Mouse (Mus musculus) embryonic facial prominence, embryonic 14.5 days (tissue): ENCODE measurements around the gene Ifrd2. TPM values are rescaled to one million over a fixed set of nuclear protein-coding genes. Genes with fewer than 3 reads are reported as not detected.

Experiments
- ATAC-seq: fragments of 200-750 bp; cut with Nextera tagmentation; 2 replicates; pipeline ENCODE4 v1.8.0; 2017; ENCODE audit warnings: low read depth, moderate number of reproducible peaks, moderate TSS enrichment
- DNase-seq: peaks from one replicate; pipeline ENCODE4 v3.0.0-alpha.2; 2015; ENCODE audit warnings: low spot score
- H3K27ac ChIP-seq: fragments of 300-500 bp; sonication (generic); replicated peaks from 2 replicates; pipeline ENCODE4 v1.5.1; 2014; ENCODE audit warnings: low read depth, mild to moderate bottlenecking, low read length, moderate library complexity
- H3K27me3 ChIP-seq: fragments of 300-500 bp; sonication (generic); replicated peaks from 2 replicates; pipeline ENCODE4 v1.6.1; 2014; ENCODE audit warnings: low read length; ENCODE audit not compliant: control insufficient read depth, insufficient read depth
- H3K36me3 ChIP-seq: fragments of 300-500 bp; sonication (generic); 2 replicates; pipeline ENCODE4 v1.6.1; 2014; ENCODE audit warnings: low read length, mixed read lengths; ENCODE audit not compliant: control insufficient read depth, insufficient read depth
- H3K4me1 ChIP-seq: fragments of 300-500 bp; sonication (generic); 2 replicates; pipeline ENCODE4 v1.6.1; 2014; ENCODE audit warnings: antibody characterized with exemption, low read length; ENCODE audit not compliant: control insufficient read depth, insufficient read depth
- H3K4me2 ChIP-seq: fragments of 300-500 bp; sonication (generic); 2 replicates; pipeline ENCODE4 v1.6.1; 2014; ENCODE audit warnings: low read depth, mild to moderate bottlenecking, low read length, moderate library complexity, mixed read lengths
- H3K4me3 ChIP-seq: fragments of 300-500 bp; sonication (generic); 2 replicates; pipeline ENCODE4 v1.5.1; 2014; ENCODE audit warnings: low read depth, mild to moderate bottlenecking, low read length
- H3K9ac ChIP-seq: fragments of 300-500 bp; sonication (generic); 2 replicates; pipeline ENCODE4 v1.6.1; 2014; ENCODE audit warnings: low read depth, mild to moderate bottlenecking, low read length, moderate library complexity, mixed read lengths
- H3K9me3 ChIP-seq: fragments of 300-500 bp; sonication (generic); 2 replicates; pipeline ENCODE4 v1.6.1; 2016; ENCODE audit warnings: low read length; ENCODE audit not compliant: control insufficient read depth
- WGBS: fragments of 180-500 bp; shearing (Covaris S2); extraction: QIAGEN DNeasy Blood & Tissue Kit; methylation state at CpG from one replicate; pipeline ENCODE4 v1.1.7; 2014; 5-methylcytosine and 5-hydroxymethylcytosine counted together
- polyA plus RNA-seq: library from polyadenylated mRNA; unstranded; fragments of >200 nt; fragmentation: Nextera tagmentation; extraction: Ambion mirVana; gene quantifications from 2 replicates; pipeline ENCODE4 v1.2.1, GENCODE M21; 2014

Ifrd2 gene
- polyA plus RNA-seq, 1 experiment from 2014 or later = 46.7 TPM

GRCm38 (mm10) chr9:107629411-107629730, 41.9 kb downstream of the Ifrd2 start:
- Histone ChIP-seq H3K4me3 (no peak overlapping the region), H3K36me3 (peaks cover 19% of the 10 kb centered on the region; the same call in 1 of the 2 replicates), H3K4me2 (0 out of 2 replicates have a peak overlapping the region, but pooled peaks have one; percentile 47), H3K27ac (peak overlapping the region; percentile 87), H3K9ac (0 out of 2 replicates have a peak overlapping the region, but pooled peaks have one; percentile 2), H3K9me3 (no peaks in the 10 kb centered on the region), H3K4me1 (peaks cover 60% of the 10 kb centered on the region), H3K27me3 (no peaks in the 10 kb centered on the region)
- DNase-seq (no peak), ATAC-seq (no peak)
- 31% methylated on average over 4 of the region's 4 CpGs for WGBS

- peak overlapping the region; percentile 87 for H3K27ac ChIP-seq
- peaks cover 13% of the 10 kb centered on the region; the same call in 1 of the 2 replicates for H3K36me3 ChIP-seq
- peaks cover 60% of the 10 kb centered on the region for H3K4me1 ChIP-seq
- H3K27me3 ChIP-seq = no peaks in the 10 kb centered on the region
- no peak for ATAC-seq
- peak overlapping the region; percentile 47 for H3K4me2 ChIP-seq
- DNase-seq = no peak
- 11% methylated on average over 12 of the region's 14 CpGs for WGBS
- peak overlapping the region; percentile 9; the same call in 1 of the 2 replicates for H3K4me3 ChIP-seq
- peak overlapping the region; percentile 41 for H3K9ac ChIP-seq
- H3K9me3 ChIP-seq = no peaks in the 10 kb centered on the region
Observed at GRCm38 (mm10) chr9:107629901-107630425, 42.5 kb downstream of the Ifrd2 start.

- Histone ChIP-seq H3K27me3 (no peaks in the 10 kb centered on the region), H3K4me3 (0 out of 2 replicates have a peak overlapping the region, but pooled peaks have one; percentile 9), H3K4me1 (peaks cover 60% of the 10 kb centered on the region), H3K27ac (peak overlapping the region; percentile 87), H3K4me2 (peak overlapping the region; percentile 47), H3K9me3 (no peaks in the 10 kb centered on the region), H3K36me3 (peaks cover 7% of the 10 kb centered on the region; the same call in 1 of the 2 replicates), H3K9ac (peak overlapping the region; percentile 41)
- no peak for ATAC-seq
- WGBS = 13% methylated on average over 3 of the region's 4 CpGs
- peak; percentile 83 for DNase-seq
Observed at GRCm38 (mm10) chr9:107630576-107630975, 43.1 kb downstream of the Ifrd2 start.

DNA sequence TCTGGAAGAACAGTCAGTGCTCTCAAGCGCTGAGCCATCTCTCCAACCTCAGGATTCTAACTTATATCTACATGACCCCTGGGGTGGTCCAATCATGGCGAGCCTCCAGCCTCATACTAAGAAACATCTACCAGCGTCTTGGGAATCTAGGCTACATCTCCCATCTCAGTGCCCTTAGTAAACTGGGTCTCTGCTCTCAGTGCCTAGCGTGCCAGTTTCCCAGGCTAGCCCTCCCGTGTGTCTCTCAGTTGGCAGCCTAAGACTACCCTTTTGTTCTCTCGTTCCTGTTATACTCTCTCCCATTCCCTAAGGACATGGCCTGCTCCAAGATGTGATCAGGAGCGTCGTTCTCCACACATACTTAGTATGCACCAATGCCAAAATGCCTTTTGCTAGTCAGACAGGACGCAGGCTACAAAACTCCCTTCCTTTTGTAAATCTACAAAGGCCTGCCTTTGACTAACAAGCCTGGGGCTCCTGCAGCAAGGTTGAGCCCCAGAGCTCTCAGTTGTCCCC, 43.9 kb downstream of the Ifrd2 start:
- DNase-seq = no peak
- Histone ChIP-seq H3K9me3 (no peaks in the 10 kb centered on the region), H3K4me3 (no peak overlapping the region; the same call in 1 of the 2 replicates), H3K4me2 (peak overlapping the region; percentile 66), H3K9ac (0 out of 2 replicates have a peak overlapping the region, but pooled peaks have one; percentile 91), H3K27ac (peak overlapping the region; percentile 92), H3K36me3 (peaks cover 5% of the 10 kb centered on the region; the same call in 1 of the 2 replicates), H3K4me1 (peaks cover 60% of the 10 kb centered on the region), H3K27me3 (no peaks in the 10 kb centered on the region)
- no peak for ATAC-seq
- WGBS = 63% methylated on average over 9 of the region's 9 CpGs

GRCm38 (mm10) chr9:107631861-107632260, 44.4 kb downstream of the Ifrd2 start:
- Histone ChIP-seq H3K27me3 (no peaks in the 10 kb centered on the region), H3K9me3 (no peaks in the 10 kb centered on the region), H3K4me3 (no peak overlapping the region; the same call in none of the 2 replicates), H3K4me1 (peaks cover 56% of the 10 kb centered on the region), H3K27ac (peak overlapping the region; percentile 92; the same call in 1 of the 2 replicates), H3K9ac (0 out of 2 replicates have a peak overlapping the region, but pooled peaks have one; percentile 91), H3K36me3 (peaks cover 5% of the 10 kb centered on the region; the same call in 1 of the 2 replicates), H3K4me2 (peak overlapping the region; percentile 66)
- ATAC-seq (no peak), DNase-seq (no peak)
- 87% methylated on average over 8 of the region's 8 CpGs for WGBS

GRCm38 (mm10) chr9:107632478-107632877, 45.0 kb downstream of the Ifrd2 start:
- Histone ChIP-seq H3K27me3 (no peaks in the 10 kb centered on the region), H3K4me2 (peak overlapping the region; percentile 66), H3K4me1 (peaks cover 50% of the 10 kb centered on the region), H3K4me3 (peak overlapping the region; percentile 81), H3K27ac (peak overlapping the region; percentile 92), H3K36me3 (peaks cover 5% of the 10 kb centered on the region; the same call in 1 of the 2 replicates), H3K9ac (peak overlapping the region; percentile 91), H3K9me3 (no peaks in the 10 kb centered on the region)
- no peak for DNase-seq
- ATAC-seq = no peak
- WGBS = 48% methylated on average over 6 of the region's 6 CpGs

DNA sequence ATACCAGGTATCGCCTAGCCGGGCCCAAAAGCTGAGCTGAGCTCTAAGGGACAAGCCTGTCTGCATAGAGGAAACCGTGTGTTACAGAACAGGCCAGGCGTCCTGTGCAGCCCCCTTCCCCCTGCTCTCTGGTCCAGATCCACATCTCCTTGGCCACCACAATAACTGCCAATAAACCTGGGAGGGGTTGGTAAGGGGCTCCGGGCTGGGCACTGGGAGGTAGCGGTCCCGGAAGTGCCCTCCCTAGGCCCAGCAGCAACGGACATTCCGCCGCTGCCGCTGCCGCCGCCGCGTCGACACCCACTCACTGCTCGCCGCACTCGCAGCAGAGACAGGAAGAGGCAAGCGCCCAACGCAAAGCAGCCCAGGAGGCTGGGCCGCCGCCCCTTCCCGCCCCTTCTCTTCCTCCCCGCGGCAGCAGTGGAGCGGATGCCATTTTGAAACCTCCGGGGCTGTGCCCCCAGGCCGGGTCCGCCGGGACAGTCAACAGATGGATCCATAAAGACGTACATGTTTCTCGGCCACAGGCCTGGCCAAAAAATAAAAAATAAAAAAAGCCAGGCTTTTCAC, 45.7 kb downstream of the Ifrd2 start:
- ATAC-seq = peak; percentile 35
- peak; percentile 90 for DNase-seq
- peak overlapping the region; percentile 91 for H3K9ac ChIP-seq
- peak overlapping the region; percentile 92 for H3K27ac ChIP-seq
- H3K9me3 ChIP-seq = no peaks in the 10 kb centered on the region
- H3K4me1 ChIP-seq = peaks cover 44% of the 10 kb centered on the region
- H3K36me3 ChIP-seq = peaks cover 5% of the 10 kb centered on the region; the same call in 1 of the 2 replicates
- peak overlapping the region; percentile 66 for H3K4me2 ChIP-seq
- peak overlapping the region; percentile 81 for H3K4me3 ChIP-seq
- H3K27me3 ChIP-seq = no peaks in the 10 kb centered on the region
- 2% methylated on average over 14 of the region's 33 CpGs for WGBS

- WGBS = 0% methylated on average over 15 of the region's 15 CpGs
- DNase-seq (no peak), ATAC-seq (no peak)
- peak overlapping the region; percentile 81 for H3K4me3 ChIP-seq
- H3K4me1 ChIP-seq = peaks cover 38% of the 10 kb centered on the region
- H3K27me3 ChIP-seq = no peaks in the 10 kb centered on the region
- no peaks in the 10 kb centered on the region for H3K9me3 ChIP-seq
- H3K27ac ChIP-seq = peak overlapping the region; percentile 92
- peak overlapping the region; percentile 66 for H3K4me2 ChIP-seq
- H3K36me3 ChIP-seq = 0 out of 2 replicates have a peak, but pooled peaks cover 5% of the 10 kb centered on the region
- peak overlapping the region; percentile 91 for H3K9ac ChIP-seq
Observed at GRCm38 (mm10) chr9:107633661-107634405, 46.4 kb downstream of the Ifrd2 start.
